Mouse (Mus musculus): Measurements from ENCODE around the gene Hoxa5. TPM values are rescaled to one million over a fixed set of nuclear protein-coding genes. Genes with fewer than 3 reads are reported as not detected.

Gene Hoxa5
- polyA plus RNA-seq, 1 experiment from 2014 or later, result not detected

- Histone ChIP-seq H3K4me1 (peaks cover 23% of the 10 kb centered on the region), H3K4me3 (peak within 1 kb of the TSS; percentile 49), H3K36me3 (no peaks in the 10 kb centered on the region), H3K27me3 (ENCODE audit: low read depth, poor library complexity, severe bottlenecking) (peaks cover 100% of the 10 kb centered on the region), H3K27ac (replicated peaks) (no peak within 1 kb of the TSS), H3K9me3 (replicated peaks) (no peaks in the 10 kb centered on the region)
- under 1% methylated on average over 46 of the region's 46 CpGs for WGBS
- peak; percentile 88 for DNase-seq (ENCODE audit: low spot score)
Measured at GRCm38 (mm10) chr6:52221337-52221992, 17.1 kb upstream of the Hoxa5 start, which contains the start of gene Hoxa7. TSS of gene Hoxa7 (minus strand) at chr6:52221854.

DNA sequence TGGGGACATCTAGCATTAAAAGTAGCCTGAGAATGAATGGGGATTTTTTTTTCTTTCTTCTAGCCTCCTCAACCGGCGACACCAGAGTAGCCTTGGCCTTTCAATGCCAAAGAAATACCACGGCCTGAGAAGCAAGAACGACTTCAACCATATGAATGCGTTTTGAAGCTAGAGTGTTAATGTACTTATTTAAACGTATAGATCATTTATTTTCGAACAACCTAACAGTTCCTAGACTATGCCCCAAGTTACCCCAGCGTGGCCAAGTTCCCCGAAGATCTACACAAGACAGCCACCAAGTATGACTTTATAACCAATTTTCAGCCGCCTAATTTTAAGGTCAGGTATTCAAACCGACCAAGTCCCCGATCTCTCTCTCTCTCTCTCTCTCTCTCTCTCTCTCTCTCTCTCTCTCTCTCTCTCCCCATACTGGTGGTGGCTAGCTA lies 16.5 kb upstream of the Hoxa5 start:
- 7% methylated on average over 12 of the region's 12 CpGs for WGBS
- Histone ChIP-seq H3K4me3 (peak overlapping the region; percentile 49), H3K27ac (replicated peaks) (no peak overlapping the region), H3K36me3 (no peaks in the 10 kb centered on the region), H3K27me3 (ENCODE audit: low read depth, poor library complexity, severe bottlenecking) (peaks cover 100% of the 10 kb centered on the region), H3K4me1 (peaks cover 23% of the 10 kb centered on the region), H3K9me3 (replicated peaks) (no peaks in the 10 kb centered on the region)
- DNase-seq (ENCODE audit: low spot score), result no peak

- Histone ChIP-seq H3K27me3 (ENCODE audit: low read depth, poor library complexity, severe bottlenecking) (peaks cover 100% of the 10 kb centered on the region), H3K27ac (replicated peaks) (no peak overlapping the region), H3K36me3 (no peaks in the 10 kb centered on the region), H3K4me3 (no peak overlapping the region), H3K4me1 (peaks cover 23% of the 10 kb centered on the region), H3K9me3 (replicated peaks) (no peaks in the 10 kb centered on the region)
- no peak for DNase-seq (ENCODE audit: low spot score)
- WGBS, result 11% methylated on average over 32 of the region's 32 CpGs
Measured at GRCm38 (mm10) chr6:52220003-52220864, 15.8 kb upstream of the Hoxa5 start.

- Histone ChIP-seq H3K27ac (replicated peaks) (no peak overlapping the region), H3K9me3 (replicated peaks) (no peaks in the 10 kb centered on the region), H3K27me3 (ENCODE audit: low read depth, poor library complexity, severe bottlenecking) (peaks cover 100% of the 10 kb centered on the region), H3K4me3 (no peak overlapping the region), H3K36me3 (no peaks in the 10 kb centered on the region), H3K4me1 (peaks cover 23% of the 10 kb centered on the region)
- no peak for DNase-seq (ENCODE audit: low spot score)
- WGBS, result 17% methylated on average over 9 of the region's 9 CpGs
Measured at GRCm38 (mm10) chr6:52219234-52219942, 15.0 kb upstream of the Hoxa5 start.

DNA sequence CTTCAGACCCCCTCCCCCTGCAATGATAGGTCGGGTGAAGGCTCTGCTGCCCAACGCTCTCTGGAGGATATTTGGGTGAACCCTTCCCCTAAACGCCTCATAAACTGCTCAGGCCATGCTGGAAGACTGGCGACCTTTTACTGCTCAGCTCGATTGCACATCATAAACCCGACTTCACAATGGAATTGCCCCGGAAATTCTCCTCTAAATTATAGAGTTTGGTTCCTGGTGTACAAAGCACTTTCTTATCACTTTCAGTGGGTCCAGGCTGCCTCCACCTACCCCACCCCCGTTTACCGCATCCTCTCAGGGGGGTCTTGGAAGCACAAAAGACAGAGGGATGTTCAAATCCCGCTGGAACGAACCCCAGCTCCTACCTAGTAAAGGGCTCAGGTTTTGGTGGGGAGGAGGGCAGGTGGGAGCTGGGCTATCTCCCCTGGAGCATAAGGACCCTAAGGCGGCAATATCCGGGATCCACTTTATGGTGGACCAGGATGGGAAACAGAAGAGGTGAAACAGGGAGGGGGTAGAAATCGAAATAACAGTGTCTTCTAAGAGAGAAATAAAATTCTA lies 14.3 kb upstream of the Hoxa5 start:
- peaks cover 100% of the 10 kb centered on the region for H3K27me3 ChIP-seq (ENCODE audit: low read depth, poor library complexity, severe bottlenecking)
- DNase-seq (ENCODE audit: low spot score), result no peak
- H3K9me3 ChIP-seq (replicated peaks), result no peaks in the 10 kb centered on the region
- H3K36me3 ChIP-seq, result no peaks in the 10 kb centered on the region
- H3K4me3 ChIP-seq, result no peak overlapping the region
- no peak overlapping the region for H3K27ac ChIP-seq (replicated peaks)
- peaks cover 23% of the 10 kb centered on the region for H3K4me1 ChIP-seq
- 11% methylated on average over 14 of the region's 14 CpGs for WGBS

- Histone ChIP-seq H3K27me3 (ENCODE audit: low read depth, poor library complexity, severe bottlenecking) (peaks cover 100% of the 10 kb centered on the region), H3K36me3 (no peaks in the 10 kb centered on the region), H3K4me1 (peaks cover 23% of the 10 kb centered on the region), H3K9me3 (replicated peaks) (no peaks in the 10 kb centered on the region), H3K27ac (replicated peaks) (no peak overlapping the region), H3K4me3 (no peak overlapping the region)
- 4% methylated on average over 23 of the region's 23 CpGs for WGBS
- DNase-seq (ENCODE audit: low spot score), result no peak
Measured at GRCm38 (mm10) chr6:52217895-52218642, 13.7 kb upstream of the Hoxa5 start.

GRCm38 (mm10) chr6:52217459-52217768 lies 13.0 kb upstream of the Hoxa5 start:
- WGBS, result 0% methylated on average over 25 of the region's 25 CpGs
- Histone ChIP-seq H3K27ac (replicated peaks) (no peak overlapping the region), H3K4me1 (peaks cover 23% of the 10 kb centered on the region), H3K27me3 (ENCODE audit: low read depth, poor library complexity, severe bottlenecking) (peaks cover 100% of the 10 kb centered on the region), H3K9me3 (replicated peaks) (no peaks in the 10 kb centered on the region), H3K4me3 (peak overlapping the region; percentile 39), H3K36me3 (no peaks in the 10 kb centered on the region)
- peak; percentile 77 for DNase-seq (ENCODE audit: low spot score)

- H3K4me3 ChIP-seq, result peak overlapping the region; percentile 39
- DNase-seq (ENCODE audit: low spot score), result no peak
- no peaks in the 10 kb centered on the region for H3K9me3 ChIP-seq (replicated peaks)
- peaks cover 100% of the 10 kb centered on the region for H3K27me3 ChIP-seq (ENCODE audit: low read depth, poor library complexity, severe bottlenecking)
- WGBS, result 4% methylated on average over 60 of the region's 60 CpGs
- H3K4me1 ChIP-seq, result peaks cover 21% of the 10 kb centered on the region
- H3K36me3 ChIP-seq, result no peaks in the 10 kb centered on the region
- no peak overlapping the region for H3K27ac ChIP-seq (replicated peaks)
Measured at GRCm38 (mm10) chr6:52216691-52217458, 12.5 kb upstream of the Hoxa5 start.

DNA sequence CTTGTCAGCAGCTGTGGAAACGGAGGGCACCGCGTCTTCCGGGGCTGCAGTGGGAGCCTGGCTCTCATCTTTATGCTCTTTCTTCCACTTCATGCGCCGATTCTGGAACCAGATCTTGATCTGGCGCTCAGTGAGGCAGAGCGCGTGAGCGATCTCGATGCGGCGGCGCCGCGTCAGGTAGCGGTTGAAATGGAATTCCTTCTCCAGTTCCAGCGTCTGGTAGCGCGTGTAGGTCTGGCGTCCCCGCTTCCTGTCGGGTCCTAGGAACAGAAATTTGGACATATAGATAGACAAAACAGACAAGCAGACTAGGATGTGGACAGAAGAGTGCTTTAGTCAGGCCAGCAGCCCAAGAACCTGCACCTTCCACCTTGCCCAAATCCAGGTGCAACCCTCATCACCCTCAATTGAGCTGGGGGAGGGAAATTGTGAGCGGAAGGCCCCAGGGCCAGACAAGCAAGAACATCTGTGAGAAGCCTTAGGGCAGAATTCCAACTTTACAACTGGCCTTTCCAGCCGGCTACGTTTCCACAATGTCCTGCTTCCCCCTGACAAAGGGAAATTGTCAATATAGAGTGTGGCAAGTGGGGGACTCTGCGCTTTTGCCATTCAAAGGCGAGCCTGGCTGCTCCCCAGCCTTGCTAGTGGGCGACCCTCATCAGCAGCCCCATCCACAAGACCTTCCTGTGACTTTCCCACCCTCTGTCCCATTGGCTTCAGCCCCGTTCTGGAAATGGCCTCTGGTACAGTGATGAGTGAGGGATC lies 11.6 kb upstream of the Hoxa5 start:
- WGBS, result 2% methylated on average over 30 of the region's 30 CpGs
- Histone ChIP-seq H3K4me3 (no peak overlapping the region), H3K27me3 (ENCODE audit: low read depth, poor library complexity, severe bottlenecking) (peaks cover 100% of the 10 kb centered on the region), H3K4me1 (peaks cover 17% of the 10 kb centered on the region), H3K9me3 (replicated peaks) (no peaks in the 10 kb centered on the region), H3K36me3 (no peaks in the 10 kb centered on the region), H3K27ac (replicated peaks) (no peak overlapping the region)
- DNase-seq (ENCODE audit: low spot score), result no peak

DNA sequence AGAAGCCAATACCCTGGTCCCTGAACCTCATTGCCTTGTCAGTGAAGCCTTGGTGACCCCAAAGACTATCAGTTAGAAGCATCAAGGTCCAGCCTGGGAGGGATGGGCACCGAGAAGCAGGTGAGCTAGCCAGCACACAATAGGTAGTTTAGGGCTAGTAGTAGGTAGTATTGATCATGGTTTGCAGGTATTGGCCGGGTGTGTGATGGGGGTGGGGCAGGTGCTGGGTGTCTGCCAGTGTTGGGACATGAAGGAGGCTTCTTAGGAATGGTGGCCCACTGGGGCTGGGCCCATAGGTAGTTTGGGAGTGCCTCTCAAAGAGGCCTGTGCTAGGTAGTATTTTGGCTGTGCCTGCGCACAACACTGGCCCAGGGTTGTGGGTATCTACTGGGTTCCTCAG lies 10.7 kb upstream of the Hoxa5 start:
- WGBS, result 7% methylated on average over 3 of the region's 3 CpGs

DNA sequence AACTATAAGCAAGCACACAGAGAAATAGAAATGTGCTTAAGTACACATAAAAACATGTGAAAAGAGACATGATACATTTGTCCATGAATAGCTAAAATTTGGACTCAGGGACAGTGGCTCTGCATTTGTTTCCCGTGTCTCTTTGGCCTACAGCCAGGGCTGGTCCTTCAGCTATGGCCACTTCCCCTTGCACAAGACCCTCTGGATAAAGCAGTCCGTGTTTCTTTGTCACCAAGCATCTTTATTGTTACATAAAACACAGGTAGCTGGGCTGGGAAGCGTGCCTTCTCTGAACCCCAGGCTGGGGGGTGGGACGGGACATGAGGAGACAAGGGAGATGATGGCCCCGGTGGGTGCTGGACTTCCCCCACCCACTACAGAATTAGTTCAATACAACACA lies 9.9 kb upstream of the Hoxa5 start:
- Histone ChIP-seq H3K4me3 (no peak overlapping the region), H3K9me3 (replicated peaks) (no peaks in the 10 kb centered on the region), H3K27ac (replicated peaks) (no peak overlapping the region), H3K4me1 (peaks cover 17% of the 10 kb centered on the region), H3K27me3 (ENCODE audit: low read depth, poor library complexity, severe bottlenecking) (peaks cover 100% of the 10 kb centered on the region), H3K36me3 (no peaks in the 10 kb centered on the region)
- WGBS, result 14% methylated on average over 5 of the region's 5 CpGs
- DNase-seq (ENCODE audit: low spot score), result no peak

More for the DNA sequence above, 10.7 kb upstream of the Hoxa5 start:
- H3K27ac ChIP-seq (replicated peaks), result no peak overlapping the region
- DNase-seq (ENCODE audit: low spot score), result no peak
- H3K4me3 ChIP-seq, result no peak overlapping the region
- H3K27me3 ChIP-seq (ENCODE audit: low read depth, poor library complexity, severe bottlenecking), result peaks cover 100% of the 10 kb centered on the region
- H3K4me1 ChIP-seq, result peaks cover 17% of the 10 kb centered on the region
- no peaks in the 10 kb centered on the region for H3K9me3 ChIP-seq (replicated peaks)
- H3K36me3 ChIP-seq, result no peaks in the 10 kb centered on the region
